Mouse (Mus musculus) mesoderm, embryonic 11.5 days (tissue): ENCODE results near the gene Axl.

Experiments used
- DNase-seq: peaks from one replicate; pipeline ENCODE4 v3.0.0-alpha.2; 2012; ENCODE audit warnings: low read depth, low spot score

Axl gene

DNA sequence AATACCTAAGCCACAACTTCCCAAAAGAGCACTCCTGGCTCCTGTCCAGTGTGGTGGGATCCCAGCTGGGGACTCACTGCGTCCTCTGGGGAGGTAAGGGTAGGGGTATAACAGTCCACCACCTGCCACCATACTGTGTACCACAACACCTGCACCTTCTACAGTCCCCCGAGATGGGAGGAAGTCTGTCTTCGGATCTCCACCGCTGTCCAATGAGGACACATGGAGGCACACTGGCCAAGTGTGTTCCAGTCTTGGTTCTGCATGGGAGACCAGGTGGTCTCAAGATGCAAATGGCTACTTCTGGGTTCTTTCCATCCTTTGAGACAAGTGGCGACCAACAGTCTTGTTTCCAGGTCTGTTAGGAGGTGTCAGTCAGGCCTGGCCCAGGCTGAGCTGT, 77.3 kb downstream of the Axl start:
- no peak for DNase-seq

DNA sequence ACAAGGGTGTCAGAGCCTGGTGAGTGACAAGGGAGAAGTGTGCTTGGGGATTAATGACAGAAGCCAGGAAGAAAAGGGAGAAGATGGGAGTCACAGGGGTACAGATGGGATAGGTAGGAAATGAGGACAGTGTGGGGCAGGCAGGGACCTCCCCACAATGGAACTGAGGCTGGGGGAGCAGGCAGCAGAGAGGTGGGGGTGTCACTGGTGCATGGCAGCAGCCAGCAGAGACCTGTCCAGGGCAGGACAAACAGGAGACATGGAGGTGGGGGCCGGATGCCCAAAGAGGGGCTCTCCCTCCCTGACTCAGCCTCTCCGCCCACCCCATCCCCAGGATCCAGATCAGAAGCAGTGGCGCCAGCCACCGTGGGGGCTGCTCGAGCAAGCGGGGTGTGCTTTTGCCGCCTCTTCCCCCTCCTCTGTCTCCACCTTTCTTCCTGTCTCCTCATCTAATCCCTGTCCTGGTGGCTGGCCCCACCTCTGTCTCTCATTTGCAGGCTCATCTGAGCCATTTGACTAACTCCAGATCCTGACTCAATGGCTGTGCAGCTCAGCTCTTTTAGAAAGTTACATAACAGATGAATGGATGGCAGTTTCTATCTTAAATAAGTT, 77.9 kb downstream of the Axl start:
- DNase-seq = no peak

DNA sequence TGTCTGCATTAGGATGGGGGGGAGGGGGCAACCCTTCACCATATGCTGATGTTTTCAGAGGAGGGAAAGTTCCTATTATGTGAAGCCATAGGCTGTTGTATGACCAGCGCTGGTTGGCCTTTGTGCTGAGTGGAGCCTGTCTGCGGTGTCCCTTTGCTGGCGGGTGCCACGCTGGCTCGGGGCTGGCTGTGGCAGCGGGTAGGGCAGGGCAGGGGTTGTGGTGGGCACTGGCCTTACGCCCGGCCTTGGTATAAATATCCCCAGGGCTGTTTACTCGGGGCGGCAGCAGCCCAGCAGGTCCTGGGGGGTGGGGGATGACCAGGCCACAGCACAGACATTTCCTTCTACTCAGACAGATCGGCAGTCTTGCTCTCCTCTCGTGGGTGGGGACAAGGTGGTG, 78.5 kb downstream of the Axl start:
- DNase-seq = no peak

DNA sequence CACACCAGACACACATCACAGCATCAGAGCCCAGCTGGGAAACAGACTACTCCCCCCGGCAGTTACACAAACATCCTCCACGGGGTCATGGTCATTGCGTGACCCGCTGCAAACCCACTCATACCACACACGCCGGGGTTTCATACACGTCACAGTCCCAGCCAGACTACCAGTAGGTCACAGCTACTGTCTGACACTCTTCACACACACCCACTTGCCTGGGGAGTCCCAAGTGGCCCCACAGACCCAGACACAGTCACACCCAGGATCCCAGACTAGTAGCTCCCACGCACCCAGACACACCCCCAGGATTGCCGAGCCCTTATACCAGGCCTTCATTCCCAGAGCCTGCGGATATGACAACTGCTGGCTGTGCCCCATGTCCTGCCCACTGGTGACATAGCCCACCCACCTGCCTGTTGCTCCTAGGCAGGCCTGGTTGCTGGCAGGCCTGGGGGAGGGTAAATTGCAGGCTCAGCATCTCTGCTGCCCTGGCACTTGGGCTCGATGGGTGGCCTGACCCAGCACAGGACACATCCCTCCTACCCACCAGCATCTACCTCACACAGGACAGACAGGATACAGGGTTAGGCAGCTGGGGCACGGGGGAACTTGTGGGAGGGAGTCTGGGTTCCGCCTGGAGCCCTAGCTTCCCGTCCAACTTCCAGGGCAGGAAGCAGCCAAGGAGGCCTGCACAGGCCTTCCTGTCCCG, 80.8 kb downstream of the Axl start:
- DNase-seq = no peak
